Mouse (Mus musculus) midbrain, embryonic 14.5 days (tissue): Measurements from ENCODE around the gene Appbp2. TPM values are rescaled to one million over a fixed set of nuclear protein-coding genes. Genes with fewer than 3 reads are reported as not detected.

ENCODE experiments used
- ATAC-seq: fragments of 200-750 bp; cut with Nextera tagmentation; 2 replicates; pipeline ENCODE4 v1.8.0; 2017; ENCODE audit warnings: moderate number of reproducible peaks, moderate library complexity; ENCODE audit not compliant: low FRiP score, low TSS enrichment
- DNase-seq: peaks from one replicate; pipeline ENCODE4 v3.0.0-alpha.2; 2015
- H3K27ac ChIP-seq: fragments of 300-500 bp; sonication (generic); replicated peaks from 2 replicates; pipeline ENCODE4 v1.5.1; 2014; ENCODE audit warnings: mild to moderate bottlenecking, low read depth, low read length, moderate library complexity
- H3K27me3 ChIP-seq: fragments of 300-500 bp; sonication (generic); 2 replicates; pipeline ENCODE4 v1.6.1; 2014; ENCODE audit warnings: low read length, control low read depth, mixed read lengths; ENCODE audit not compliant: control insufficient read depth, insufficient read depth
- H3K36me3 ChIP-seq: fragments of 300-500 bp; sonication (generic); 2 replicates; pipeline ENCODE4 v1.6.1; 2014; ENCODE audit warnings: low read length, control low read depth; ENCODE audit not compliant: control insufficient read depth, insufficient read depth
- H3K4me1 ChIP-seq: fragments of 300-500 bp; sonication (generic); 2 replicates; pipeline ENCODE4 v1.6.1; 2014; ENCODE audit warnings: mild to moderate bottlenecking, antibody characterized with exemption, low read length, control low read depth; ENCODE audit not compliant: control insufficient read depth, insufficient read depth
- H3K4me2 ChIP-seq: fragments of 300-500 bp; sonication (generic); 2 replicates; pipeline ENCODE4 v1.6.1; 2014; ENCODE audit warnings: mild to moderate bottlenecking, low read length, moderate library complexity
- H3K4me3 ChIP-seq: fragments of 300-500 bp; sonication (generic); replicated peaks from 2 replicates; pipeline ENCODE4 v1.5.1; 2014; ENCODE audit warnings: low read depth, low read length
- H3K9ac ChIP-seq: fragments of 300-500 bp; sonication (generic); replicated peaks from 2 replicates; pipeline ENCODE4 v1.6.1; 2014; ENCODE audit warnings: mild to moderate bottlenecking, low read length, moderate library complexity
- H3K9me3 ChIP-seq: fragments of 300-500 bp; sonication (generic); 2 replicates; pipeline ENCODE4 v1.6.1; 2016; ENCODE audit warnings: low read length, control low read depth, mixed read lengths; ENCODE audit not compliant: control insufficient read depth
- WGBS: fragments of 180-500 bp; shearing (Covaris S2); extraction: QIAGEN DNeasy Blood & Tissue Kit; methylation state at CpG from one replicate; pipeline ENCODE4 v1.1.7; 2014; 5-methylcytosine and 5-hydroxymethylcytosine counted together
- polyA plus RNA-seq: library from polyadenylated mRNA; unstranded; fragments of >200 nt; fragmentation: Nextera tagmentation; extraction: Ambion mirVana; gene quantifications from 2 replicates; pipeline ENCODE4 v1.2.1, GENCODE M21; 2014

Gene Appbp2
- 45.3 and 58.8 TPM in 2 replicates for polyA plus RNA-seq

GRCm38 (mm10) chr11:85234990-85235841 lies at the start of gene Appbp2:
Gene Appbp2, minus strand, starts transcription at chr11:85235130.
- ATAC-seq (peak; percentile 97), DNase-seq (peak; percentile 97)
- Histone ChIP-seq H3K27ac (peak within 1 kb of the TSS; percentile 98), H3K4me2 (peak within 1 kb of the TSS; percentile 91), H3K9me3 (no peaks in the 10 kb centered on the region), H3K4me3 (peak within 1 kb of the TSS; percentile 98), H3K9ac (peak within 1 kb of the TSS; percentile 90), H3K27me3 (no peaks in the 10 kb centered on the region), H3K36me3 (no peaks in the 10 kb centered on the region), H3K4me1 (peaks cover 14% of the 10 kb centered on the region; the same call in 1 of the 2 replicates)
- WGBS, result 6% methylated on average over 48 of the region's 48 CpGs

- no peaks in the 10 kb centered on the region for H3K27me3 ChIP-seq
- ATAC-seq (no peak), DNase-seq (no peak)
- WGBS, result 76% methylated on average over 15 of the region's 15 CpGs
- no peaks in the 10 kb centered on the region for H3K36me3 ChIP-seq
- no peak overlapping the region for H3K27ac ChIP-seq
- no peak overlapping the region for H3K4me3 ChIP-seq
- H3K9ac ChIP-seq, result no peak overlapping the region
- H3K4me1 ChIP-seq, result no peaks in the 10 kb centered on the region
- H3K4me2 ChIP-seq, result no peak overlapping the region
- H3K9me3 ChIP-seq, result no peaks in the 10 kb centered on the region
Observed at GRCm38 (mm10) chr11:85281219-85281878, 46.4 kb upstream of the Appbp2 start.

GRCm38 (mm10) chr11:85278175-85278574 lies 43.2 kb upstream of the Appbp2 start:
- DNase-seq (no peak), ATAC-seq (no peak)
- no peak overlapping the region for H3K27ac ChIP-seq
- no peaks in the 10 kb centered on the region for H3K9me3 ChIP-seq
- H3K9ac ChIP-seq, result no peak overlapping the region
- no peaks in the 10 kb centered on the region for H3K36me3 ChIP-seq
- 81% methylated on average over 1 of the region's 1 CpGs for WGBS
- no peaks in the 10 kb centered on the region for H3K27me3 ChIP-seq
- no peak overlapping the region for H3K4me2 ChIP-seq
- H3K4me1 ChIP-seq, result no peaks in the 10 kb centered on the region
- H3K4me3 ChIP-seq, result no peak overlapping the region

GRCm38 (mm10) chr11:85277609-85278008 lies 42.7 kb upstream of the Appbp2 start:
- H3K27me3 ChIP-seq, result no peaks in the 10 kb centered on the region
- ATAC-seq, result no peak
- no peak overlapping the region for H3K9ac ChIP-seq
- no peak overlapping the region for H3K27ac ChIP-seq
- H3K36me3 ChIP-seq, result no peaks in the 10 kb centered on the region
- no peak overlapping the region for H3K4me3 ChIP-seq
- WGBS, result 70% methylated on average over 5 of the region's 5 CpGs
- H3K4me1 ChIP-seq, result no peaks in the 10 kb centered on the region
- no peaks in the 10 kb centered on the region for H3K9me3 ChIP-seq
- H3K4me2 ChIP-seq, result no peak overlapping the region
- DNase-seq, result no peak

- Histone ChIP-seq H3K27me3 (no peaks in the 10 kb centered on the region), H3K9me3 (no peaks in the 10 kb centered on the region), H3K4me3 (no peak overlapping the region), H3K4me2 (no peak overlapping the region), H3K27ac (no peak overlapping the region), H3K9ac (no peak overlapping the region), H3K4me1 (no peaks in the 10 kb centered on the region), H3K36me3 (no peaks in the 10 kb centered on the region)
- DNase-seq, result no peak
- no peak for ATAC-seq
- 94% methylated on average over 5 of the region's 5 CpGs for WGBS
Observed at GRCm38 (mm10) chr11:85275151-85275550, 40.2 kb upstream of the Appbp2 start.

GRCm38 (mm10) chr11:85273299-85273698 lies 38.4 kb upstream of the Appbp2 start:
- H3K27ac ChIP-seq, result no peak overlapping the region
- ATAC-seq (no peak), DNase-seq (no peak)
- H3K4me1 ChIP-seq, result no peaks in the 10 kb centered on the region
- 72% methylated on average over 6 of the region's 6 CpGs for WGBS
- no peaks in the 10 kb centered on the region for H3K36me3 ChIP-seq
- H3K4me2 ChIP-seq, result no peak overlapping the region
- H3K4me3 ChIP-seq, result no peak overlapping the region
- H3K9ac ChIP-seq, result no peak overlapping the region
- no peaks in the 10 kb centered on the region for H3K27me3 ChIP-seq
- no peaks in the 10 kb centered on the region for H3K9me3 ChIP-seq

GRCm38 (mm10) chr11:85270631-85271030 lies 35.7 kb upstream of the Appbp2 start:
- H3K36me3 ChIP-seq, result no peaks in the 10 kb centered on the region
- H3K9ac ChIP-seq, result no peak overlapping the region
- WGBS, result 56% methylated on average over 3 of the region's 3 CpGs
- H3K27me3 ChIP-seq, result no peaks in the 10 kb centered on the region
- no peak overlapping the region for H3K27ac ChIP-seq
- no peak overlapping the region for H3K4me3 ChIP-seq
- DNase-seq (peak; percentile 58), ATAC-seq (no peak)
- H3K9me3 ChIP-seq, result no peaks in the 10 kb centered on the region
- H3K4me1 ChIP-seq, result no peaks in the 10 kb centered on the region
- H3K4me2 ChIP-seq, result no peak overlapping the region

- H3K36me3 ChIP-seq, result no peaks in the 10 kb centered on the region
- no peak for DNase-seq
- no peak overlapping the region for H3K9ac ChIP-seq
- no peaks in the 10 kb centered on the region for H3K27me3 ChIP-seq
- H3K4me2 ChIP-seq, result no peak overlapping the region
- H3K9me3 ChIP-seq, result no peaks in the 10 kb centered on the region
- no peaks in the 10 kb centered on the region for H3K4me1 ChIP-seq
- no peak overlapping the region for H3K4me3 ChIP-seq
- WGBS, result 70% methylated on average over 1 of the region's 1 CpGs
- H3K27ac ChIP-seq, result no peak overlapping the region
- no peak for ATAC-seq
Observed at GRCm38 (mm10) chr11:85267393-85267792, 32.5 kb upstream of the Appbp2 start.
